Mouse (Mus musculus): ENCODE measurements around the gene Lrit3. TPM values are rescaled to one million over a fixed set of nuclear protein-coding genes. Genes with fewer than 3 reads are reported as not detected.
"Not testable (repeated sequence)": the region's sequence is repeated elsewhere in the genome, so short reads cannot be mapped to it uniquely, and the experiment has no call there.

The Lrit3 gene
- polyA plus RNA-seq, 1 experiment, result 0.33 TPM

GRCm38 (mm10) chr3:129782746-129783145 lies 21.1 kb downstream of the Lrit3 start:
- Histone ChIP-seq H3K36me3 (ENCODE audit: control insufficient read depth, insufficient read depth, low read length) (no peaks in the 10 kb centered on the region), H3K27ac (ENCODE audit: insufficient read depth, low read depth, low read length) (no peak overlapping the region), H3K4me3 (ENCODE audit: insufficient read depth, low read depth, low read length) (no peak overlapping the region), H3K4me1 (ENCODE audit: control insufficient read depth, insufficient read depth, low read length) (no peaks in the 10 kb centered on the region), H3K27me3 (replicated peaks; ENCODE audit: control insufficient read depth, insufficient read depth, low read length) (no peaks in the 10 kb centered on the region)
- 92% methylated on average over 3 of the region's 3 CpGs for WGBS
- no peak for DNase-seq
- no peak for TF ChIP-seq CTCF (conservative IDR thresholded peaks at IDR 0.05; ENCODE audit: insufficient read depth, insufficient read length, low read depth, low read length)
- TF ChIP-seq POLR2A (IDR thresholded peaks at IDR 0.05; ENCODE audit: low read depth, low read length), result no peak

- H3K27me3 ChIP-seq (replicated peaks; ENCODE audit: control insufficient read depth, insufficient read depth, low read length), result no peaks in the 10 kb centered on the region
- WGBS, result 45% methylated on average over 10 of the region's 10 CpGs
- no peaks in the 10 kb centered on the region for H3K4me1 ChIP-seq (ENCODE audit: control insufficient read depth, insufficient read depth, low read length)
- no peak overlapping the region for H3K27ac ChIP-seq (ENCODE audit: insufficient read depth, low read depth, low read length)
- TF ChIP-seq CTCF (conservative IDR thresholded peaks at IDR 0.05; ENCODE audit: insufficient read depth, insufficient read length, low read depth, low read length) (no peak), POLR2A (IDR thresholded peaks at IDR 0.05; ENCODE audit: low read depth, low read length) (no peak)
- no peaks in the 10 kb centered on the region for H3K36me3 ChIP-seq (ENCODE audit: control insufficient read depth, insufficient read depth, low read length)
- no peak for DNase-seq
- no peak overlapping the region for H3K4me3 ChIP-seq (ENCODE audit: insufficient read depth, low read depth, low read length)
Measured at GRCm38 (mm10) chr3:129781435-129781834, 22.4 kb downstream of the Lrit3 start.

- Histone ChIP-seq H3K27ac (ENCODE audit: insufficient read depth, low read depth, low read length) (no peak overlapping the region), H3K4me3 (ENCODE audit: insufficient read depth, low read depth, low read length) (no peak overlapping the region), H3K4me1 (ENCODE audit: control insufficient read depth, insufficient read depth, low read length) (peaks cover 7% of the 10 kb centered on the region), H3K27me3 (replicated peaks; ENCODE audit: control insufficient read depth, insufficient read depth, low read length) (no peaks in the 10 kb centered on the region), H3K36me3 (ENCODE audit: control insufficient read depth, insufficient read depth, low read length) (no peaks in the 10 kb centered on the region)
- 83% methylated on average over 6 of the region's 6 CpGs for WGBS
- TF ChIP-seq POLR2A (IDR thresholded peaks at IDR 0.05; ENCODE audit: low read depth, low read length) (no peak), CTCF (conservative IDR thresholded peaks at IDR 0.05; ENCODE audit: insufficient read depth, insufficient read length, low read depth, low read length) (no peak)
- no peak for DNase-seq
Measured at GRCm38 (mm10) chr3:129771210-129771609, 32.6 kb downstream of the Lrit3 start.

GRCm38 (mm10) chr3:129766971-129767794 lies 36.6 kb downstream of the Lrit3 start:
- H3K4me3 ChIP-seq (ENCODE audit: insufficient read depth, low read depth, low read length), result no peak overlapping the region
- peak overlapping the region; percentile 89 for H3K27ac ChIP-seq (ENCODE audit: insufficient read depth, low read depth, low read length)
- WGBS, result 67% methylated on average over 10 of the region's 10 CpGs
- peaks cover 7% of the 10 kb centered on the region for H3K4me1 ChIP-seq (ENCODE audit: control insufficient read depth, insufficient read depth, low read length)
- H3K27me3 ChIP-seq (replicated peaks; ENCODE audit: control insufficient read depth, insufficient read depth, low read length), result no peaks in the 10 kb centered on the region
- TF ChIP-seq POLR2A (IDR thresholded peaks at IDR 0.05; ENCODE audit: low read depth, low read length) (no peak), CTCF (conservative IDR thresholded peaks at IDR 0.05; ENCODE audit: insufficient read depth, insufficient read length, low read depth, low read length) (no peak)
- no peaks in the 10 kb centered on the region for H3K36me3 ChIP-seq (ENCODE audit: control insufficient read depth, insufficient read depth, low read length)
- DNase-seq, result peak; percentile 81

- Histone ChIP-seq H3K27ac (ENCODE audit: insufficient read depth, low read depth, low read length) (peak overlapping the region; percentile 31; the same call in 1 of the 2 replicates), H3K4me3 (ENCODE audit: insufficient read depth, low read depth, low read length) (no peak overlapping the region), H3K36me3 (ENCODE audit: control insufficient read depth, insufficient read depth, low read length) (no peaks in the 10 kb centered on the region), H3K27me3 (replicated peaks; ENCODE audit: control insufficient read depth, insufficient read depth, low read length) (no peaks in the 10 kb centered on the region), H3K4me1 (ENCODE audit: control insufficient read depth, insufficient read depth, low read length) (peaks cover 7% of the 10 kb centered on the region)
- TF ChIP-seq POLR2A (IDR thresholded peaks at IDR 0.05; ENCODE audit: low read depth, low read length) (no peak), CTCF (conservative IDR thresholded peaks at IDR 0.05; ENCODE audit: insufficient read depth, insufficient read length, low read depth, low read length) (no peak)
- WGBS, result 84% methylated on average over 4 of the region's 4 CpGs
- DNase-seq, result no peak
Measured at GRCm38 (mm10) chr3:129766106-129766505, 37.7 kb downstream of the Lrit3 start.

GRCm38 (mm10) chr3:129757599-129757998 lies 46.2 kb downstream of the Lrit3 start:
- WGBS, result 100% methylated on average over 1 of the region's 1 CpGs

GRCm38 (mm10) chr3:129754650-129755604 lies 48.9 kb downstream of the Lrit3 start, which contains the start of gene Egf:
Gene Egf, minus strand, starts transcription at chr3:129755316.
- Histone ChIP-seq H3K27ac (ENCODE audit: insufficient read depth, low read depth, low read length) (peak within 1 kb of the TSS; percentile 93), H3K4me3 (ENCODE audit: insufficient read depth, low read depth, low read length) (peak within 1 kb of the TSS; percentile 68), H3K4me1 (ENCODE audit: control insufficient read depth, insufficient read depth, low read length) (no peaks in the 10 kb centered on the region), H3K36me3 (ENCODE audit: control insufficient read depth, insufficient read depth, low read length) (no peaks in the 10 kb centered on the region), H3K27me3 (replicated peaks; ENCODE audit: control insufficient read depth, insufficient read depth, low read length) (no peaks in the 10 kb centered on the region)
- peak; percentile 84 for DNase-seq
- WGBS, result 5% methylated on average over 20 of the region's 20 CpGs
- TF ChIP-seq CTCF (conservative IDR thresholded peaks at IDR 0.05; ENCODE audit: insufficient read depth, insufficient read length, low read depth, low read length), result no peak
- no peak for TF ChIP-seq POLR2A (IDR thresholded peaks at IDR 0.05; ENCODE audit: low read depth, low read length)

More at GRCm38 (mm10) chr3:129757599-129757998, 46.2 kb downstream of the Lrit3 start:
- DNase-seq; H3K4me3 ChIP-seq (ENCODE audit: insufficient read depth, low read depth, low read length); H3K4me1 ChIP-seq (ENCODE audit: control insufficient read depth, insufficient read depth, low read length); H3K27me3 ChIP-seq (replicated peaks; ENCODE audit: control insufficient read depth, insufficient read depth, low read length); H3K36me3 ChIP-seq (ENCODE audit: control insufficient read depth, insufficient read depth, low read length); H3K27ac ChIP-seq (ENCODE audit: insufficient read depth, low read depth, low read length): not testable (repeated sequence)
